Mouse (Mus musculus): ENCODE measurements around the gene Fam19a2.

GRCm38 (mm10) chr10:123342591-123343236 is 78.9 kb downstream of the Fam19a2 start:
- no peak for TF ChIP-seq ZNF384 (IDR thresholded peaks at IDR 0.05; ENCODE audit: low read depth, low read length)
- no peak for TF ChIP-seq HCFC1 (IDR thresholded peaks at IDR 0.05; ENCODE audit: borderline replicate concordance, insufficient read depth, low read length)
- TF ChIP-seq MAFK (IDR thresholded peaks at IDR 0.05; ENCODE audit: insufficient read depth, low read depth, low read length): no peak

Measured in ES-E14 (cell line).